Mouse (Mus musculus) brown adipose tissue, adult 24 weeks (tissue): ENCODE results near the gene Abhd2. TPM values are rescaled to one million over a fixed set of nuclear protein-coding genes. Genes with fewer than 3 reads are reported as not detected.

Experiments used
- H3K27ac ChIP-seq: fragments of 200-500 bp; replicated peaks from 2 replicates; pipeline ENCODE4 v1.5.1; 2012; ENCODE audit warnings: low read depth, mild to moderate bottlenecking, low read length
- H3K4me1 ChIP-seq: fragments of 200-500 bp; 2 replicates; pipeline ENCODE4 v1.6.1; 2012; ENCODE audit warnings: low read length, mixed read lengths; ENCODE audit not compliant: control insufficient read depth, insufficient read depth, insufficient read length
- H3K4me3 ChIP-seq: fragments of 200-500 bp; 2 replicates; pipeline ENCODE4 v1.5.1; 2012; ENCODE audit warnings: low read depth, mild to moderate bottlenecking, low read length, moderate library complexity; ENCODE audit not compliant: insufficient read depth
- polyA plus RNA-seq: library from polyadenylated mRNA; stranded (reverse); fragments of >200 nt; gene quantifications from 2 replicates; pipeline ENCODE4 v1.2.4, GENCODE M21; 2012; ENCODE audit not compliant: missing spikeins, insufficient read depth, insufficient read length

Gene Abhd2
- polyA plus RNA-seq, 1 experiment = 6.3 TPM

GRCm38 (mm10) chr7:79254248-79254888 lies 18.6 kb upstream of the Abhd2 start:
- Histone ChIP-seq H3K4me1 (no peaks in the 10 kb centered on the region), H3K4me3 (no peak overlapping the region), H3K27ac (no peak overlapping the region)

GRCm38 (mm10) chr7:79255350-79255749 lies 17.6 kb upstream of the Abhd2 start:
- Histone ChIP-seq H3K4me3 (no peak overlapping the region), H3K27ac (no peak overlapping the region), H3K4me1 (no peaks in the 10 kb centered on the region)

- Histone ChIP-seq H3K4me1 (no peaks in the 10 kb centered on the region), H3K27ac (no peak overlapping the region), H3K4me3 (no peak overlapping the region)
Observed at GRCm38 (mm10) chr7:79255752-79256151, 17.2 kb upstream of the Abhd2 start.

GRCm38 (mm10) chr7:79256716-79257115 lies 16.3 kb upstream of the Abhd2 start:
- H3K4me1 ChIP-seq = no peaks in the 10 kb centered on the region
- no peak overlapping the region for H3K27ac ChIP-seq
- no peak overlapping the region for H3K4me3 ChIP-seq

GRCm38 (mm10) chr7:79258981-79259542 lies 13.9 kb upstream of the Abhd2 start:
- Histone ChIP-seq H3K4me1 (no peaks in the 10 kb centered on the region), H3K27ac (no peak overlapping the region), H3K4me3 (no peak overlapping the region)

- Histone ChIP-seq H3K27ac (no peak overlapping the region), H3K4me3 (no peak overlapping the region), H3K4me1 (no peaks in the 10 kb centered on the region)
Observed at GRCm38 (mm10) chr7:79262478-79262877, 10.5 kb upstream of the Abhd2 start.

GRCm38 (mm10) chr7:79263776-79264175 lies 9.2 kb upstream of the Abhd2 start:
- Histone ChIP-seq H3K27ac (no peak overlapping the region), H3K4me3 (no peak overlapping the region), H3K4me1 (no peaks in the 10 kb centered on the region)

GRCm38 (mm10) chr7:79266228-79266627 lies 6.8 kb upstream of the Abhd2 start:
- H3K4me3 ChIP-seq = no peak overlapping the region
- H3K27ac ChIP-seq = no peak overlapping the region
- no peaks in the 10 kb centered on the region for H3K4me1 ChIP-seq

- H3K4me3 ChIP-seq = no peak overlapping the region
- no peak overlapping the region for H3K27ac ChIP-seq
- H3K4me1 ChIP-seq = no peaks in the 10 kb centered on the region
Observed at GRCm38 (mm10) chr7:79267690-79268388, 5.2 kb upstream of the Abhd2 start.

- H3K4me1 ChIP-seq = peaks cover 3% of the 10 kb centered on the region; the same call in 1 of the 2 replicates
- no peak overlapping the region for H3K27ac ChIP-seq
- H3K4me3 ChIP-seq = no peak overlapping the region
Observed at GRCm38 (mm10) chr7:79268897-79269296, 4.1 kb upstream of the Abhd2 start.

- Histone ChIP-seq H3K27ac (no peak overlapping the region), H3K4me3 (no peak overlapping the region)
Observed at GRCm38 (mm10) chr7:79269411-79269810, 3.6 kb upstream of the Abhd2 start.

GRCm38 (mm10) chr7:79269866-79270265 lies 3.1 kb upstream of the Abhd2 start:
- H3K4me3 ChIP-seq = no peak overlapping the region

More at GRCm38 (mm10) chr7:79269411-79269810, 3.6 kb upstream of the Abhd2 start:
- peaks cover 8% of the 10 kb centered on the region; the same call in 1 of the 2 replicates for H3K4me1 ChIP-seq

GRCm38 (mm10) chr7:79270961-79271387 lies 2.0 kb upstream of the Abhd2 start:
- no peak overlapping the region for H3K27ac ChIP-seq
- peaks cover 13% of the 10 kb centered on the region; the same call in 1 of the 2 replicates for H3K4me1 ChIP-seq
- H3K4me3 ChIP-seq = no peak overlapping the region

More at GRCm38 (mm10) chr7:79269866-79270265, 3.1 kb upstream of the Abhd2 start:
- Histone ChIP-seq H3K4me1 (peaks cover 10% of the 10 kb centered on the region; the same call in 1 of the 2 replicates), H3K27ac (no peak overlapping the region)

- no peak overlapping the region for H3K27ac ChIP-seq
- H3K4me3 ChIP-seq = peak overlapping the region; percentile 45
- peaks cover 18% of the 10 kb centered on the region; the same call in 1 of the 2 replicates for H3K4me1 ChIP-seq
Observed at GRCm38 (mm10) chr7:79271861-79272788, 874 bp upstream of the Abhd2 start.
